ENCODE assay signal across 8 mouse cellular contexts in the genomic region with DNA sequence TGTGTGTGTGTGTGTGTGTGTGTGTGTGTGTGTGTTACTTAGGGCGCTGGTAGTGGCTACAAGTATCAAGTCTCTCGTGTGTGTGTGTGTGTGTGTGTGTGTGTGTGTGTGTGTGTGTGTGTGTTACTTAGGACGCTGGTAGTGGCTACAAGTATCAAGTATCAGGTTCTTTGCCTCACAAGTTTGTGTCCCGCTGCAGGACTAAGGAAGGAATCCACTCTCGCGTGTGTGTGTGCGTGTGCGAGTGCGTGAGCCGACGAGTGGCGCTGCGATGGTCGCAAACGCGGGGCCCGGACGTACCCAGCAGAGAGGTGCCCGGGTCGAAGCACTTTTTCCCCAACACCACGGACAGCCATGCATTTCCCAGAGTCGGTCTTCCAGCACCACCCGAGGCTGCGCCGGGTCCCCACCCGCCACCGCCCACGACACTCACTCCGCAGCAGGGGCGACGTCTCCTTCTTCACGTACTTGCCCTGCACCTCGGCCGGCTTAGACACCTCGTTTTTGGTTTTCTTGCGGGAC. TPM values are rescaled to one million over a fixed set of nuclear protein-coding genes. Genes with fewer than 3 reads are reported as not detected.
A peak's percentile ranks its signal among the peaks of the same experiment; 100 is the strongest.
DNase-seq lines count a peak whose midpoint lies in the region; ATAC-seq and TF ChIP-seq lines count a peak whose summit lies in the region.

No protein-coding gene starts in this region.

- under 1% methylated on average over 36 of the region's 36 CpGs for WGBS in forebrain, postnatal 0 days
- 0% methylated on average over 36 of the region's 36 CpGs for WGBS in intestine, embryonic 16.5 days
- WGBS in liver, postnatal 0 days (ENCODE audit: insufficient replicate concordance): under 1% methylated on average over 35 of the region's 36 CpGs
- whole genome bisulfite sequencing in neural tube, embryonic 12.5 days: under 1% methylated on average over 35 of the region's 36 CpGs

- H3K4me1 ChIP-seq in forebrain, postnatal 0 days (ENCODE audit: insufficient read depth): peaks cover 4% of the 10 kb centered on the region; the same call in 1 of the 2 replicates
- H3K4me1 ChIP-seq in intestine, embryonic 16.5 days (ENCODE audit: control insufficient read depth, insufficient read depth, low read length): peaks cover 5% of the 10 kb centered on the region; the same call in 1 of the 2 replicates
- H3K4me1 ChIP-seq in liver, postnatal 0 days (ENCODE audit: insufficient read depth): peaks cover 15% of the 10 kb centered on the region
- peaks cover 11% of the 10 kb centered on the region for H3K4me1 ChIP-seq in neural tube, embryonic 12.5 days

- H3K4me3 ChIP-seq in forebrain, postnatal 0 days (ENCODE audit: low read depth, low read length): peak overlapping the region; percentile 82
- peak overlapping the region; percentile 93 for H3K4me3 ChIP-seq in intestine, embryonic 16.5 days (ENCODE audit: low read length)
- H3K4me3 ChIP-seq in liver, postnatal 0 days (ENCODE audit: low read depth, low read length): peak overlapping the region; percentile 90
- peak overlapping the region; percentile 93 for H3K4me3 ChIP-seq in neural tube, embryonic 12.5 days

- peak; percentile 12 for DNase-seq in urinary bladder, postnatal 14 days (ENCODE audit: low spot score)
- DNase-seq in urinary bladder, postnatal 10 days (ENCODE audit: low spot score): no peak
- DNase-seq in brain, adult 2 months (ENCODE audit: low read depth, low spot score): peak; percentile 61
- peak; percentile 54 for DNase-seq in forebrain, postnatal 0 days
- peak; percentile 61 for DNase-seq in liver, postnatal 0 days
- DNase-seq in layer of hippocampus, postnatal 36 days: no peak

- TF ChIP-seq EP300 in liver, postnatal 0 days (IDR thresholded peaks at IDR 0.05; ENCODE audit: low read depth): no peak

- no peaks in the 10 kb centered on the region for H3K27me3 ChIP-seq in forebrain, postnatal 0 days (ENCODE audit: insufficient read depth, low read length)
- H3K27me3 ChIP-seq in intestine, embryonic 16.5 days (replicated peaks; ENCODE audit: control insufficient read depth, insufficient read depth, low read length): no peaks in the 10 kb centered on the region
- no peaks in the 10 kb centered on the region for H3K27me3 ChIP-seq in liver, postnatal 0 days (ENCODE audit: insufficient read depth, low read length)
- H3K27me3 ChIP-seq in neural tube, embryonic 12.5 days (replicated peaks): no peaks in the 10 kb centered on the region

- peaks cover 16% of the 10 kb centered on the region; the same call in 1 of the 2 replicates for H3K36me3 ChIP-seq in forebrain, postnatal 0 days (ENCODE audit: insufficient read depth)
- H3K36me3 ChIP-seq in intestine, embryonic 16.5 days (ENCODE audit: control insufficient read depth, insufficient read depth, low read length): no peaks in the 10 kb centered on the region
- peaks cover 28% of the 10 kb centered on the region for H3K36me3 ChIP-seq in liver, postnatal 0 days (replicated peaks; ENCODE audit: insufficient read depth, low read length)
- H3K36me3 ChIP-seq in neural tube, embryonic 12.5 days: peaks cover 16% of the 10 kb centered on the region; the same call in 1 of the 2 replicates

- H3K27ac ChIP-seq in forebrain, postnatal 0 days (ENCODE audit: low read depth, low read length): peak overlapping the region; percentile 75
- H3K27ac ChIP-seq in intestine, embryonic 16.5 days (ENCODE audit: low read length): peak overlapping the region; percentile 84
- H3K27ac ChIP-seq in liver, postnatal 0 days (ENCODE audit: low read depth): peak overlapping the region; percentile 99
- peak overlapping the region; percentile 84 for H3K27ac ChIP-seq in neural tube, embryonic 12.5 days

- H3K9ac ChIP-seq in forebrain, postnatal 0 days: peak overlapping the region; percentile 81
- H3K9ac ChIP-seq in intestine, embryonic 16.5 days (ENCODE audit: low read depth, low read length): peak overlapping the region; percentile 95
- H3K9ac ChIP-seq in liver, postnatal 0 days (replicated peaks): peak overlapping the region; percentile 99
- peak overlapping the region; percentile 89 for H3K9ac ChIP-seq in neural tube, embryonic 12.5 days

- no peak for TF ChIP-seq CTCF in forebrain, postnatal 0 days (IDR thresholded peaks at IDR 0.05; ENCODE audit: low read depth)
- no peak for TF ChIP-seq CTCF in liver, postnatal 0 days (IDR thresholded peaks at IDR 0.05; ENCODE audit: low read depth)

- peak overlapping the region; percentile 80 for H3K4me2 ChIP-seq in forebrain, postnatal 0 days (ENCODE audit: low read depth)
- H3K4me2 ChIP-seq in intestine, embryonic 16.5 days (ENCODE audit: low read depth, low read length): peak overlapping the region; percentile 71
- peak overlapping the region; percentile 92 for H3K4me2 ChIP-seq in liver, postnatal 0 days (ENCODE audit: low read depth, low read length)
- peak overlapping the region; percentile 82 for H3K4me2 ChIP-seq in neural tube, embryonic 12.5 days (replicated peaks)

- ATAC-seq in forebrain, postnatal 0 days: peak; percentile 42
- peak; percentile 57 for ATAC-seq in intestine, embryonic 16.5 days
- ATAC-seq in liver, postnatal 0 days: peak; percentile 35
- ATAC-seq in neural tube, embryonic 12.5 days (ENCODE audit: low FRiP score, low read depth): peak; percentile 70

- no peaks in the 10 kb centered on the region for H3K9me3 ChIP-seq in forebrain, postnatal 0 days (ENCODE audit: low read length)
- no peaks in the 10 kb centered on the region for H3K9me3 ChIP-seq in intestine, embryonic 16.5 days (ENCODE audit: control insufficient read depth, low read length)
- H3K9me3 ChIP-seq in liver, postnatal 0 days (ENCODE audit: low read length): no peaks in the 10 kb centered on the region
- no peaks in the 10 kb centered on the region for H3K9me3 ChIP-seq in neural tube, embryonic 12.5 days

RNA-seq across cellular contexts. Expression of gene Sav1, which starts 0.5 kb away (rescaled TPM):
- total RNA-seq in forebrain, postnatal 0 days (2014; rRNA removed): 19.9 and 21.7 TPM in 2 replicates
- 2.4 and 2.5 TPM in 2 replicates for polyA plus RNA-seq in forebrain, postnatal 0 days (2015; fragmentation: Nextera tagmentation; extraction: Ambion mirVana)
- 0.36 and 0.67 TPM in 2 replicates for polyA plus RNA-seq in intestine, embryonic 16.5 days (2015; fragmentation: Nextera tagmentation; extraction: Ambion mirVana)
- polyA plus RNA-seq in liver, postnatal 0 days (2015; fragmentation: Nextera tagmentation; extraction: Ambion mirVana): 3.4 and 3.6 TPM in 2 replicates
- polyA plus RNA-seq in neural tube, embryonic 12.5 days (2016; fragmentation: Nextera tagmentation; extraction: Ambion mirVana): 7.5 and 8.1 TPM in 2 replicates
- 10 to 100 TPM; 16.6 to 19.3 TPM for total RNA-seq in layer of hippocampus, postnatal 36 days (2021)

Comparison
In these comparisons a context has a peak if more than half of its experiments do, and no peak if none do; other contexts are left out.
1. DNase-seq: peak in urinary bladder, postnatal 14 days (single experiment), brain, adult 2 months (single experiment), forebrain, postnatal 0 days (single experiment) and liver, postnatal 0 days (single experiment); none in urinary bladder, postnatal 10 days (single experiment) and layer of hippocampus, postnatal 36 days (0 of 2).
2. Peak in every context shown above with its lines, with median percentiles within 50 percentile points of each other: ATAC-seq, H3K27ac ChIP-seq, H3K4me2 ChIP-seq, H3K4me3 ChIP-seq and H3K9ac ChIP-seq.